Mouse (Mus musculus) heart, adult 2 months (tissue): ENCODE data around the gene Snrnp70. TPM values are rescaled to one million over a fixed set of nuclear protein-coding genes. Genes with fewer than 3 reads are reported as not detected.

Experiments
- DNase-seq, 2 experiments: peaks; one replicate each; pipeline ENCODE4 v3.0.0; 2021
- H3K27ac ChIP-seq: fragments of 200-600 bp; 2 replicates; pipeline ENCODE4 v1.8.1; 2022
- H3K27me3 ChIP-seq: fragments of 200-500 bp; 2 replicates; pipeline ENCODE4 v1.6.1; 2012; ENCODE audit warnings: mild to moderate bottlenecking, low read length, inconsistent platforms, mixed read lengths; ENCODE audit not compliant: control insufficient read depth, insufficient read depth
- H3K36me3 ChIP-seq: fragments of 200-500 bp; 2 replicates; pipeline ENCODE4 v1.6.1; 2012; ENCODE audit warnings: low read length, inconsistent platforms; ENCODE audit not compliant: control insufficient read depth, insufficient read depth
- H3K4me1 ChIP-seq: fragments of 200-500 bp; 2 replicates; pipeline ENCODE4 v1.6.1; 2011; ENCODE audit warnings: low read length; ENCODE audit not compliant: control insufficient read depth, insufficient read depth
- H3K4me3 ChIP-seq: fragments of 200-600 bp; 2 replicates; pipeline ENCODE4 v1.8.1; 2022
- H3K79me2 ChIP-seq: fragments of 200-500 bp; replicated peaks from 2 replicates; pipeline ENCODE4 v1.6.1; 2012; ENCODE audit warnings: mild to moderate bottlenecking, inconsistent platforms, low read length, moderate library complexity, mixed read lengths; ENCODE audit not compliant: control insufficient read depth, insufficient read depth
- H3K9ac ChIP-seq: fragments of 200-500 bp; 2 replicates; pipeline ENCODE4 v1.6.1; 2012; ENCODE audit warnings: low read depth, mild to moderate bottlenecking, control low read depth, inconsistent platforms, low read length, mixed read lengths
- CTCF ChIP-seq: fragments of 200-600 bp; IDR thresholded peaks from 2 replicates; pipeline ENCODE4 v1.8.1; 2022; ENCODE audit warnings: antibody characterized with exemption, mild to moderate bottlenecking, moderate library complexity
- EP300 ChIP-seq: fragments of 200-500 bp; IDR thresholded peaks from 2 replicates; pipeline ENCODE4 v1.6.1; 2011; ENCODE audit warnings: low read depth, low read length, control low read depth; ENCODE audit not compliant: insufficient read depth
- POLR2A ChIP-seq: fragments of 200-500 bp; IDR thresholded peaks from 2 replicates; pipeline ENCODE4 v1.6.1; 2011; ENCODE audit warnings: mild to moderate bottlenecking, low read depth, low read length, control low read depth; ENCODE audit not compliant: insufficient read depth
- WGBS: fragments of 180-500 bp; shearing (Covaris S2); methylation state at CpG from one replicate; pipeline ENCODE4 v1.1.7; 2018; 5-methylcytosine and 5-hydroxymethylcytosine counted together
- intact Hi-C: fragments of 180-260 bp; cut with DNase I; formaldehyde crosslinking; loops from one replicate; pipeline ENCODE4 v1.15.1; 2025
- polyA plus RNA-seq: library from polyadenylated mRNA; depleted of rRNA; stranded (reverse); fragments of >200 nt; gene quantifications from 2 replicates; pipeline ENCODE4 v1.2.3, GENCODE M21; 2012; rRNA removed
- total RNA-seq, 2 experiments: library from RNA; stranded (reverse); gene quantifications; 2 replicates each; pipeline ENCODE4 v1.2.3; 2021

The Snrnp70 gene
- total and polyA plus RNA-seq, 3 experiments = 85.0 to 117 (median 99.5) TPM

DNA sequence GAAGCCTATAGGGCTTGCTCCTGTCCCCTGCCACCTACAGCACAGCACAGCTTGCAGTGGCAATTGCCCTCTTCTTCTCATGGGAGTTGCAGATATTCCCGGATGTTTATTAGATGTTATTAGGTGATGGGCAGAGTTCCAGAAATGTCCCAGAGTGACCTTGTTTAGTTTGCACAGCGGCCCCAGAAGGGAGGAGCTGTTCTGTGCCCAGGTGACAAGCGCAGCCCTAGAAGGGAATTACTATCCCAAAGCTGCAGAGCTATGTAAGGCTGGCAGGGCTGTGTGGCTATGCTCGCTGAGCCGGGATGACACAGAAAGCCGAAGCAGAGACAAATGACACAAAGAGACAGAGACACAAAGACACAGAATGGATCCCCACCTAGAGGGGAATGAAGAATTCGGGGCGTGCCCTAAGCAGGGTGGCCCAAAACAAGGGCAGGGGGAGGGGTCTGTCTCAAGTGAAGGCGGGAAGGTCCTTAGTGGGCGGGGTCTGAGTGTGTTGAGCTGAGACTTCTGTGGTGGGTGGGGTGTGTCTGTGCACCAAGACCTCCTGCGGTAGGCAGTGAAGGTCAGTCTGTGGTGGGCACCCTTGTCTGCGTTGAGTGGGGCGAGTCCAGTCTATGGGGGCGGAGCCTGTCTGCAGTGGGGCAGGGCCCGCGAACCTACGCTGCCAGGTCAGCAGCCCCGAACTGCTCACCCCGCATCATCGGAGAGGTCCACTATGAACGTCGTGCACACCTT lies 62.7 kb downstream of the Snrnp70 start:
- H3K9ac ChIP-seq = peak overlapping the region; percentile 88
- whole genome bisulfite sequencing = 4% methylated on average over 22 of the region's 22 CpGs

GRCm38 (mm10) chr7:45331502-45331901 lies 64.0 kb downstream of the Snrnp70 start:
- H3K4me1 ChIP-seq = no peaks in the 10 kb centered on the region; the same call in 1 of the 2 replicates
- intact Hi-C loops = no loop called here
- no peak for DNase-seq
- TF ChIP-seq EP300 (no peak), CTCF (peak; percentile 33)
- no peaks in the 10 kb centered on the region for H3K27me3 ChIP-seq
- 82% methylated on average over 6 of the region's 6 CpGs for WGBS
- H3K79me2 ChIP-seq = no peaks in the 10 kb centered on the region
- no peaks in the 10 kb centered on the region for H3K36me3 ChIP-seq
- no peak overlapping the region for H3K4me3 ChIP-seq
- H3K9ac ChIP-seq = no peak overlapping the region
- no peak overlapping the region for H3K27ac ChIP-seq

More for the DNA sequence above, 62.7 kb downstream of the Snrnp70 start:
- Histone ChIP-seq H3K27me3 (no peaks in the 10 kb centered on the region), H3K36me3 (no peaks in the 10 kb centered on the region), H3K4me3 (peak overlapping the region; percentile 98), H3K79me2 (no peaks in the 10 kb centered on the region), H3K27ac (peak overlapping the region; percentile 87), H3K4me1 (no peaks in the 10 kb centered on the region; the same call in 1 of the 2 replicates)
- intact Hi-C loops = no loop called here
- TF ChIP-seq POLR2A (peak; percentile 13; the same call in 1 of the 2 replicates), EP300 (0 out of 2 replicates have a peak, but pooled peaks have one; percentile 6), CTCF (no peak)
- peak; percentile 70 to 75 for DNase-seq

DNA sequence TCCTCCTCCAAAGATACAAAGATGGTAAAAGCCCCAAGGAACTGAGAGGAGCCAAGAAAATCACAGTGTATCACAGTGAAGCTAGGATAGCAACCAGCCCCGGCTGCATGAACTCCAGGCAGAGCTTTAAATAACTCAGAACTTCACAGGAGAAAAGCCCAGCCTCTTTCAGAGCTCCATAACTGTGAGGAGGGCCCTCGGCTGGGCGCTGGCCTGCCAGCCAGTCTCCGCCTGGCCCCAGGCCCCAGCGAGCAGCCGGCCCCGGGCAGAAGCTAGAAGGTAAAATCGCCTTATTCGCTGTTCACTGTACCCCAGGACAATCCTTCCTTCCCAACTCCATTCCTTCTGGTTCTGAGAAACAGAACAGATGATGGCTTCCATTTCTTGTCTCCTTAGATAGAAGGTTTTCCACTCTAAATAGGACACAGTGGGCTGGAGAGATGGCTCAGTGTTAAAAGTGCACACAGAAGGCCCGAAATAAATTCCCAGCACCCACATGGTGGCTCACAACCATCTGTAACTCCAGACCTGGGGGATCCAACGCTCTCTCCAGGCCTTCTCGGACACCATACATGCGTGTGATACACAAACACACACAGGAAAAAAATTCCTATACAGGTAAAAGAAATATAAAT lies 66.6 kb downstream of the Snrnp70 start:
- H3K9ac ChIP-seq = no peak overlapping the region
- H3K4me3 ChIP-seq = no peak overlapping the region
- peak in 1 of 2 experiments; percentile 38 for DNase-seq
- intact Hi-C loops = no loop called here
- 59% methylated on average over 13 of the region's 13 CpGs for WGBS
- no peaks in the 10 kb centered on the region for H3K79me2 ChIP-seq
- H3K27me3 ChIP-seq = no peaks in the 10 kb centered on the region
- peak overlapping the region; percentile 64 for H3K27ac ChIP-seq
- TF ChIP-seq POLR2A (no peak), EP300 (no peak), CTCF (no peak)
- H3K4me1 ChIP-seq = no peaks in the 10 kb centered on the region
- no peaks in the 10 kb centered on the region for H3K36me3 ChIP-seq

Other genes with a start within 250 kb of the Snrnp70 start
Only the 30 nearest of the 35 such genes appear.
- gene Gfy, start 216.2 kb downstream of the Snrnp70 start, total RNA-seq = not detected
- gene Gfy, start 216.2 kb downstream of the Snrnp70 start, polyA plus RNA-seq = not detected in 2 replicates
- gene Pth2, start 214.7 kb downstream of the Snrnp70 start, total RNA-seq = not detected
- not detected in 2 replicates for gene Pth2, start 214.7 kb downstream of the Snrnp70 start, polyA plus RNA-seq
- not detected for gene Ccdc155, start 190.8 kb downstream of the Snrnp70 start, total RNA-seq
- 0.06 and 0.12 TPM in 2 replicates for gene Ccdc155, start 190.8 kb downstream of the Snrnp70 start, polyA plus RNA-seq
- gene Dkkl1, start 183.6 kb downstream of the Snrnp70 start, total RNA-seq = not detected
- 0.37 and 0.73 TPM in 2 replicates for gene Dkkl1, start 183.6 kb downstream of the Snrnp70 start, polyA plus RNA-seq
- 10 to 100 TPM in 1 of 2 experiments, 1 to 10 TPM in 1; 6.2 to 10.8 TPM for gene Tead2, start 180.0 kb downstream of the Snrnp70 start, total RNA-seq
- 13.1 and 14.0 TPM in 2 replicates for gene Tead2, start 180.0 kb downstream of the Snrnp70 start, polyA plus RNA-seq
- gene Cd37, start 156.6 kb downstream of the Snrnp70 start, total RNA-seq = 1 to 10 TPM; 3.1 to 4.3 TPM
- gene Cd37, start 156.6 kb downstream of the Snrnp70 start, polyA plus RNA-seq = 10.0 and 21.2 TPM in 2 replicates
- not detected for gene Slc6a16, start 154.7 kb downstream of the Snrnp70 start, total RNA-seq
- gene Slc6a16, start 154.7 kb downstream of the Snrnp70 start, polyA plus RNA-seq = 0.15 TPM in 1 of 2 replicates, not detected in the other
- gene Slc6a21, start 118.2 kb downstream of the Snrnp70 start, total RNA-seq = not detected
- gene Slc6a21, start 118.2 kb downstream of the Snrnp70 start, polyA plus RNA-seq = 0.38 and 0.55 TPM in 2 replicates
- 10 to 100 TPM; 21.0 to 21.4 TPM for gene Trpm4, start 62.0 kb downstream of the Snrnp70 start, total RNA-seq
- gene Trpm4, start 62.0 kb downstream of the Snrnp70 start, polyA plus RNA-seq = 38.7 and 40.9 TPM in 2 replicates
- 1,000 to 10,000 TPM in 1 of 2 experiments, 100 to 1,000 TPM in 1; 863 to 1,007 TPM for gene Hrc, start 60.5 kb downstream of the Snrnp70 start, total RNA-seq
- 383 and 578 TPM in 2 replicates for gene Hrc, start 60.5 kb downstream of the Snrnp70 start, polyA plus RNA-seq
- gene Ppfia3, start 28.7 kb downstream of the Snrnp70 start, total RNA-seq = under 1 TPM; 0.11 to 0.26 TPM
- gene Ppfia3, start 28.7 kb downstream of the Snrnp70 start, polyA plus RNA-seq = 0.09 and 0.14 TPM in 2 replicates
- gene Lin7b, start 25.2 kb downstream of the Snrnp70 start, total RNA-seq = 1 to 10 TPM; 1.0 to 1.6 TPM
- gene Lin7b, start 25.2 kb downstream of the Snrnp70 start, polyA plus RNA-seq = 2.3 and 3.4 TPM in 2 replicates
- 1 to 10 TPM; 5.9 to 6.0 TPM for gene Kcna7, start 9.9 kb upstream of the Snrnp70 start, total RNA-seq
- gene Kcna7, start 9.9 kb upstream of the Snrnp70 start, polyA plus RNA-seq = 6.7 and 7.6 TPM in 2 replicates
- under 1 TPM; 0.11 to 0.50 TPM for gene Ntf5, start 18.0 kb upstream of the Snrnp70 start, total RNA-seq
- gene Ntf5, start 18.0 kb upstream of the Snrnp70 start, polyA plus RNA-seq = 0.32 and 0.43 TPM in 2 replicates
- gene Lhb, start 25.1 kb upstream of the Snrnp70 start, total RNA-seq = not detected
- gene Lhb, start 25.1 kb upstream of the Snrnp70 start, polyA plus RNA-seq = 0.84 TPM in 1 of 2 replicates, not detected in the other
- gene Gys1, start 39.1 kb upstream of the Snrnp70 start, total RNA-seq = 100 to 1,000 TPM in 1 of 2 experiments, 10 to 100 TPM in 1; 96.9 to 115 TPM
- 111 and 135 TPM in 2 replicates for gene Gys1, start 39.1 kb upstream of the Snrnp70 start, polyA plus RNA-seq
- gene Ruvbl2, start 42.4 kb upstream of the Snrnp70 start, total RNA-seq = 10 to 100 TPM; 26.5 to 26.9 TPM
- gene Ruvbl2, start 42.4 kb upstream of the Snrnp70 start, polyA plus RNA-seq = 32.7 and 33.5 TPM in 2 replicates
- 100 to 1,000 TPM; 213 to 308 TPM for gene Ftl1, start 64.1 kb upstream of the Snrnp70 start, total RNA-seq
- 505 and 903 TPM in 2 replicates for gene Ftl1, start 64.1 kb upstream of the Snrnp70 start, polyA plus RNA-seq
- 10 to 100 TPM; 21.9 to 25.9 TPM for gene Bax, start 71.2 kb upstream of the Snrnp70 start, total RNA-seq
- 46.6 and 47.2 TPM in 2 replicates for gene Bax, start 71.2 kb upstream of the Snrnp70 start, polyA plus RNA-seq
- not detected for gene Tulp2, start 86.1 kb upstream of the Snrnp70 start, total RNA-seq
- gene Tulp2, start 86.1 kb upstream of the Snrnp70 start, polyA plus RNA-seq = 0.20 and 0.27 TPM in 2 replicates
- 1 to 10 TPM; 4.8 to 8.1 TPM for gene Gm45808, start 91.1 kb upstream of the Snrnp70 start, total RNA-seq
- gene Gm45808, start 91.1 kb upstream of the Snrnp70 start, polyA plus RNA-seq = 1.6 and 2.5 TPM in 2 replicates
- 1 to 10 TPM; 8.2 to 8.9 TPM for gene Dhdh, start 93.1 kb upstream of the Snrnp70 start, total RNA-seq
- gene Dhdh, start 93.1 kb upstream of the Snrnp70 start, polyA plus RNA-seq = 6.4 and 10.1 TPM in 2 replicates
- 100 to 1,000 TPM; 132 to 152 TPM for gene Nucb1, start 114.7 kb upstream of the Snrnp70 start, total RNA-seq
- gene Nucb1, start 114.7 kb upstream of the Snrnp70 start, polyA plus RNA-seq = 158 and 177 TPM in 2 replicates
- 10 to 100 TPM; 27.3 to 29.6 TPM for gene Ppp1r15a, start 130.5 kb upstream of the Snrnp70 start, total RNA-seq
- gene Ppp1r15a, start 130.5 kb upstream of the Snrnp70 start, polyA plus RNA-seq = 20.9 and 36.0 TPM in 2 replicates
- gene Plekha4, start 130.6 kb upstream of the Snrnp70 start, total RNA-seq = 1 to 10 TPM; 2.9 to 3.2 TPM
- gene Plekha4, start 130.6 kb upstream of the Snrnp70 start, polyA plus RNA-seq = 6.7 and 7.2 TPM in 2 replicates
- under 1 TPM in 1 of 2 experiments, not detected in 1; 0.76 TPM for gene Hsd17b14, start 159.2 kb upstream of the Snrnp70 start, total RNA-seq
- 0.45 and 0.47 TPM in 2 replicates for gene Hsd17b14, start 159.2 kb upstream of the Snrnp70 start, polyA plus RNA-seq
- 100 to 1,000 TPM; 219 to 306 TPM for gene Bcat2, start 174.4 kb upstream of the Snrnp70 start, total RNA-seq
- 142 and 198 TPM in 2 replicates for gene Bcat2, start 174.4 kb upstream of the Snrnp70 start, polyA plus RNA-seq
- not detected for gene Fgf21, start 219.7 kb upstream of the Snrnp70 start, total RNA-seq
- not detected in 2 replicates for gene Fgf21, start 219.7 kb upstream of the Snrnp70 start, polyA plus RNA-seq
- not detected for gene Fut1, start 221.5 kb upstream of the Snrnp70 start, total RNA-seq
- gene Fut1, start 221.5 kb upstream of the Snrnp70 start, polyA plus RNA-seq = 0.25 TPM in 1 of 2 replicates, not detected in the other
- under 1 TPM; 0.26 to 0.27 TPM for gene Izumo1, start 226.1 kb upstream of the Snrnp70 start, total RNA-seq
- gene Izumo1, start 226.1 kb upstream of the Snrnp70 start, polyA plus RNA-seq = 0.29 and 0.70 TPM in 2 replicates